Mouse (Mus musculus): Measurements from ENCODE around the gene Tanc2.

DNA sequence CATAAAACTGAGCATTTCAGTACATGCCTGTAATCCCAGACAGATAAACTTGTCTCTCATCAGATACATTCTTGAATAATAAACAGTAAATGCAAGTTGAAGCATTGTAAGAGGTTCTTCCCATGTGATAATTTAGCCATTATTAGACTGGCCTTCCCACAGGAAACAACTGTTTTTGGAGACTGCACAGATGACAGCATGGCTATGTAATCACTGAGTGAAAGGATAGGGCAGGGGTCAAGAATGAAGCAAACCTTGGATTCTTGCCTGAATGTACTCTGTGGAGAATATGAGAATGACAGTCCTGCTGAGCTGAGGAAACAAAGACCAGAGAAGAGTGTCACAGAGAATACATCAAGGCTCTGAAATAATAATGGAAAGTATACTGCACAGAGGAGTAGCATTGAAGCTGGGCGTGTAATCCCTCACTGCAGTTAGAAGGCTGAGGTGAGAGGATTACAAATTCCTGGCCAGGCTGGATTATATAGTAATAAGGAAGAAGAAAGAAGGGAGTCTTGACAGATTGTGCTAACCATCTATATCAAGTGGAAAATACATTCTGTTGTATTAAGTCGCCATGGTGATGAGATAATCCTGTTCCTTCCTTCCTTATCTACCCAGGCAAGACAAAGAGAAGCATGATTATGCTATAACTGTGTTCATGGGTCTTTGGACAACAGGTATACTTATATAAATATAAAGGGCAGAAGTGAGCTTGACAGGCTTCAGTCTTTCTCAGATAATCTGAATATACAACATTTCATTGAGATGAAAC, 159.7 kb downstream of the Tanc2 start:
- TF ChIP-seq CTCF (IDR thresholded peaks at IDR 0.05; ENCODE audit: low read depth): no peak
- no peak for TF ChIP-seq EP300 (IDR thresholded peaks at IDR 0.05; ENCODE audit: low read depth)
